Mouse (Mus musculus) induced T-regulatory cell, adult 2 months (primary cell): Measurements from ENCODE around the gene Tmtc1.

Experiments used
- DNase-seq: peaks from one replicate; pipeline ENCODE4 v3.0.0-alpha.2; 2012; ENCODE audit warnings: low read depth

Tmtc1 gene

GRCm38 (mm10) chr6:148371223-148371622, 73.0 kb downstream of the Tmtc1 start:
- peak; percentile 39 for DNase-seq

- no peak for DNase-seq
These were observed 77.1 kb downstream of the Tmtc1 start for GRCm38 (mm10) chr6:148367094-148367539.

- DNase-seq: no peak
These were observed 77.6 kb downstream of the Tmtc1 start for GRCm38 (mm10) chr6:148366629-148367028.

GRCm38 (mm10) chr6:148363162-148363561, 81.0 kb downstream of the Tmtc1 start:
- DNase-seq: no peak

- DNase-seq: no peak
These were observed 81.7 kb downstream of the Tmtc1 start for GRCm38 (mm10) chr6:148362475-148362874.

GRCm38 (mm10) chr6:148359348-148359905, 84.8 kb downstream of the Tmtc1 start:
- no peak for DNase-seq

- no peak for DNase-seq
These were observed 85.5 kb downstream of the Tmtc1 start for GRCm38 (mm10) chr6:148358580-148359246.

- DNase-seq: no peak
These were observed 88.0 kb downstream of the Tmtc1 start for GRCm38 (mm10) chr6:148356141-148356540.

- DNase-seq: peak; percentile 4
These were observed 89.4 kb downstream of the Tmtc1 start for GRCm38 (mm10) chr6:148354509-148355474.

GRCm38 (mm10) chr6:148354151-148354508, 90.1 kb downstream of the Tmtc1 start:
- no peak for DNase-seq

- DNase-seq: no peak
These were observed 99.2 kb downstream of the Tmtc1 start for GRCm38 (mm10) chr6:148345001-148345400.

GRCm38 (mm10) chr6:148342191-148342590, 102.0 kb downstream of the Tmtc1 start:
- no peak for DNase-seq

GRCm38 (mm10) chr6:148341765-148342164, 102.4 kb downstream of the Tmtc1 start:
- DNase-seq: no peak

- DNase-seq: no peak
These were observed 105.7 kb downstream of the Tmtc1 start for GRCm38 (mm10) chr6:148338326-148338957.

- no peak for DNase-seq
These were observed 107.8 kb downstream of the Tmtc1 start for GRCm38 (mm10) chr6:148336290-148336955.

GRCm38 (mm10) chr6:148331916-148332315, 112.3 kb downstream of the Tmtc1 start:
- no peak for DNase-seq

- DNase-seq: no peak
These were observed 114.2 kb downstream of the Tmtc1 start for GRCm38 (mm10) chr6:148329976-148330375.

GRCm38 (mm10) chr6:148328928-148329327, 115.3 kb downstream of the Tmtc1 start:
- DNase-seq: no peak

GRCm38 (mm10) chr6:148328130-148328529, 116.1 kb downstream of the Tmtc1 start:
- no peak for DNase-seq

GRCm38 (mm10) chr6:148318736-148319135, 125.5 kb downstream of the Tmtc1 start:
- DNase-seq: no peak

GRCm38 (mm10) chr6:148315571-148316080, 128.6 kb downstream of the Tmtc1 start:
- no peak for DNase-seq
